Mouse (Mus musculus) common myeloid progenitor, adult 5-6 weeks (primary cell): Measurements from ENCODE around the gene Zfp318. TPM values are rescaled to one million over a fixed set of nuclear protein-coding genes. Genes with fewer than 3 reads are reported as not detected.

Source experiments
- ATAC-seq: replicated peaks from 2 replicates; pipeline ENCODE4 v1.8.0; 2016; ENCODE audit warnings: low read depth, mild to moderate bottlenecking, moderate TSS enrichment, inconsistent platforms; ENCODE audit not compliant: poor library complexity, severe bottlenecking
- total RNA-seq: library from RNA; stranded (forward); fragments of 200-1000, 187-1606 nt; gene quantifications from 2 replicates; pipeline ENCODE4 v1.2.3, GENCODE M21; 2017

The Zfp318 gene
- total RNA-seq, 1 experiment from 2014 or later: 19.5 TPM

- ATAC-seq: no peak
Observed at GRCm38 (mm10) chr17:46444839-46445579, 61.5 kb downstream of the Zfp318 start.

DNA sequence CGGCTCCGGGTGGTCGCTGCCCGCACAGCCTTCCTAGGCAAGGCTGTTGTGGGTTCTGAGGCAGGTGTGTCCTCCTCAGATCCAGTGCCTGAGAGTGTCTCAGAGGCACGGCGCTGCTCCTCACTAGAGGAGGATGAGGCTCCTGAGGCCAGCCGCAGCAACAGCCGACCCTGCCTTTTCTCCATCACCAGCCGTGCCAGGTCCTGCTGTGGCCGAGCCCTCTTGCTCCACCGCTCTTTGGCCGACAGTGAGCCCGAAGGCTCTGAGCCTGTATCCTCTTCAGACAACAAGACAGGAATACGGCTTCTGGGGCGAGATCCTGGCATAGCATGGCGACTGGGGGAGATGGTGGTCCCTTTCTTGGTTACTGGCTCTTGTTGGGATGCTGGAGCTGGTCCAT, 62.7 kb downstream of the Zfp318 start:
- no peak for ATAC-seq

- no peak for ATAC-seq
Observed at GRCm38 (mm10) chr17:46452683-46453082, 69.2 kb downstream of the Zfp318 start.

DNA sequence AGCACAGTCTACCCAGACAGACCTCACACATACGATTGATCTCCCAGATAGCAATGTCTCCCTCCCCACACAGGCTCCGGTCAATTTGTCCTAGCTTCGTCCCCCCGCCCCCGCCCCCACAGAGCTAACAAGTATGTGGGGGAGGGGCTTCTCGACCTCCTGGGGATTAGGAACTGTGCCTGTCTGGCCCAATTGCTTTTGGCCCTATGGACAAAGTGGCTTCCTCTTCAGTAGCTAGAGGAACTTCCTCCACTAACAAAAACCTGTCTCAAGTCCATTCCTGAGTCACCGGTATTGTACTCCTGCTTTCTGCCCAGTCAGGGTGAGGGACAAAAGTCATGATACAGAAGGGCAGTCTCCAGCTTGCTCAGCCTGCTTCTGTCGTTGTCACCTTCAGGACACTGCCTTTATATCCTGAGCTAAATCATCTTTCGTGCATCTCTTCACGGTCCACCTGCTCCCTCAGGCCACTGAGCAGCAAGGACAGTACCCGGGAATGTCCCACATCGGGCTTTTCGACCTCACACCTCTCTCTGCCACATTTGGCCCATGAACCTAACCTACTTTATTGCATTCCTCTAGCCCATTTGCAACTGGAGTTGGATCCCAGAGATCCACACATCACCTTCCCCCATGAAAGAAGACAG, 69.9 kb downstream of the Zfp318 start:
- 0 out of 2 replicates have a peak, but pooled peaks have one; percentile 12 for ATAC-seq

DNA sequence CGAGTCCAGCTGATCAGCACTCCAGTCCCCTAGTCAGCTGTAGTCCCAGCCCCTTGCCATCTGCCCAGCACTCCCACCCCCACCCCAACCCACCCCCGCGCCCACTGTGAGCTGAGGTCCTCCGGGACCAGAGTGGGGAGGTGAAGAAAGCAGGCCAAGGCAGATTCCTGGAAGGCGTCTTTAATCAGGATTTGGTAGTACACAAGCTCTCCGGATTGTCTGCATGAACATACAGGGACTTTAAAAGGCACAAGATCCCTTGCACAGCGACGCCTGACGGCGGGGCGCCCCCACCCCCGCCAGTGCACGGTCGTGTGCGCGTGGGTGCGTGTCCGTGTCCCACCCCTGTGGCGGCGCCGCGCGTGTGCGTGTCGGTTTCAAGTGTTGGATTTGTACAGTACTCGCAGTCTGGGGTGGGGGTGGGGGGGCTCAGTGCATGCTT, 70.5 kb downstream of the Zfp318 start:
- no peak for ATAC-seq

GRCm38 (mm10) chr17:46454539-46454938, 71.0 kb downstream of the Zfp318 start:
- no peak for ATAC-seq

GRCm38 (mm10) chr17:46455110-46455691, 71.7 kb downstream of the Zfp318 start:
- no peak for ATAC-seq

- ATAC-seq: no peak; the same call in 1 of the 2 replicates
Observed at GRCm38 (mm10) chr17:46457791-46458190, 74.3 kb downstream of the Zfp318 start.

DNA sequence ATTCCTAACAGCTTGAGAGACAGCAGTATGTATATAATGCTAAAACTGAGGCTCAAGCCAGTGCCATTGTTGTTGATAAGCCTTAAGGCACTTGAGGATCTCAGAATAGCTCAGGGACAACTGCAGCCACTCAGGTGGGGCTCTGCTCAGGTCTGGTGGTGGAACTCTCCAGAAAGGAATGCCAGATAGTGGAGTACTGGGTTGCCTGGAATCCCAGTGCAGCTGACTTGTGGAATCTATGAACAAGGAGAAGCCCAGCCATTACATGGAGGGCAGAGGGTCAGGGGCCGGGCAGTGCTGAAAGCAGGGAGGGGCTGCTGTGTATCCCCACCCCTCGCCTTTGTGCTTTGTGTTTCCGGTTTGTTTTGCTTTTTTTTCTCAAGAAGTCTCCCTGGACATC, 74.9 kb downstream of the Zfp318 start:
- no peak for ATAC-seq

GRCm38 (mm10) chr17:46460673-46461072, 77.1 kb downstream of the Zfp318 start:
- ATAC-seq: peak; percentile 53

DNA sequence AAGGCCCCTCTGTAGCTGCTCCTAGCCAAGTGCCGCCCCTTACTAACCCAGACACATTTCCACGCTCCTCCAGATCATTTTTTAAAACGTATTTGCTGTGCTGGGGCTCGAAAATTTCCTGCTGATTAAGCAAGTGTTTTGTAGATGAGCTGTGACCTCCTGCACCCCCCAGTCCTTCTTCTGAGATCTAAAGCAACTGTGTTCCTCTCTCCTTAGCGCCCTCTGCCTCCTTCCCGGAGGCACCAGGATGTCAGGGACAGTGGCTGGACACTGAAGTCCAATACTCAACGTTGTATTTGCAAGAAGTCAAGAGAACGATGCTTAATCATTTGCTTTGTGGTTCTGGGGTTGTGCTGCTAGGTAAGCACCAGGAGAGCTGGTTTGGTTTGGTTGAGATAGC, 77.8 kb downstream of the Zfp318 start:
- no peak for ATAC-seq

DNA sequence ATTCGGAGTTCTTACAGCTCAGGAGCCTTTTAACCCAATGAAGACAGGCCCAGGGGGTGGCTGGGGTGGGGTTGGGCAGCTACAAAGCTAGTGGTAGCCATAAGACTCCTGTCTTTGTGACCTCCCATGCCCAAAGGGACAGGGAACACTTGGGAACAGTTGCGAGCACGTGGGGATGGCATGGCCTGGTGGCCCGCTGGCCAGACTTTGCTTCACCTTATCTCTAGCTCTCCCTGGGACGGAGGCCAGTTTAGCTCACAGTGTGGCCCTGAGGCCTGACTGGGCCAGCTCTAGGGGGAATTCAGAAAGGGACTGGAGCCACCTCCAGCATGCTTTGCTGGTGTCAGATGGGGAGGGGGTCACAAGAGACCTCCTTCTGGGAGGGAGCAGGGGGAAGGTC, 78.7 kb downstream of the Zfp318 start:
- no peak for ATAC-seq

DNA sequence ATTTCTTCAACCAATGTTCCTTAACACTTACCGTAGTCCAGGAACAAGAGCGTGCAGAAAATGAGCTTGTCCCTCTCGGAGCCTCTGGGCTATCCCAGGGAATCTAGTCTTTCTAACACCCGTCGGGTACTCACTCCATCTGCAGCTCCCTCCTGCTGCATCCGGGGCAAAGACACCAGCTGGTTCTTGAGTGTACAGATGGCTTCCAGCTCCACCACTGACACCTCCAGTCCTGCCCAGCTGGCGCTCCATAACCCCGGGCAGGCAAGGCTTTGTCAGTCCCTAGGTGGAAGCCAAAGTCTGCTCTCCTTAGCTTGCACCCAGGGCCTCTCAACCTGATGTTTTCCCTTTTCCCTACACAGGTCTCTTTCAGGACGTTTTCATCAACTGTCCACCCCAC, 84.3 kb downstream of the Zfp318 start:
- no peak for ATAC-seq

Other genes starting within 250 kb of the Zfp318 start
- 1.3 TPM in 1 of 2 replicates, not detected in the other for gene Rsph9, start 239.5 kb upstream of the Zfp318 start, total RNA-seq
- 3.8 and 12.1 TPM in 2 replicates for gene Mad2l1bp, start 230.2 kb upstream of the Zfp318 start, total RNA-seq
- 26.1 and 31.0 TPM in 2 replicates for gene Gtpbp2, start 222.7 kb upstream of the Zfp318 start, total RNA-seq
- 19.1 and 27.4 TPM in 2 replicates for gene Polh, start 181.1 kb upstream of the Zfp318 start, total RNA-seq
- gene Xpo5, start 180.9 kb upstream of the Zfp318 start, total RNA-seq: 60.6 and 67.8 TPM in 2 replicates
- 50.0 and 55.6 TPM in 2 replicates for gene Polr1c, start 135.7 kb upstream of the Zfp318 start, total RNA-seq
- gene Yipf3, start 135.7 kb upstream of the Zfp318 start, total RNA-seq: 26.5 and 32.6 TPM in 2 replicates
- not detected in 2 replicates for gene Lrrc73, start 130.2 kb upstream of the Zfp318 start, total RNA-seq
- gene Tjap1, start 100.7 kb upstream of the Zfp318 start, total RNA-seq: 11.3 and 14.6 TPM in 2 replicates
- 0.23 TPM in 1 of 2 replicates, not detected in the other for gene Dlk2, start 86.3 kb upstream of the Zfp318 start, total RNA-seq
- gene Abcc10, start 55.4 kb upstream of the Zfp318 start, total RNA-seq: 0.63 and 5.3 TPM in 2 replicates
- not detected in 2 replicates for gene Crip3, start 45.2 kb downstream of the Zfp318 start, total RNA-seq
- gene Slc22a7, start 54.7 kb downstream of the Zfp318 start, total RNA-seq: not detected in 2 replicates
- gene Ttbk1, start 103.9 kb downstream of the Zfp318 start, total RNA-seq: not detected in 2 replicates
- gene Dnph1, start 113.0 kb downstream of the Zfp318 start, total RNA-seq: 13.3 and 14.5 TPM in 2 replicates
- 17.3 and 21.2 TPM in 2 replicates for gene Cul9, start 162.7 kb downstream of the Zfp318 start, total RNA-seq
- gene Srf, start 172.4 kb downstream of the Zfp318 start, total RNA-seq: 32.5 and 35.4 TPM in 2 replicates
- 5.7 and 6.7 TPM in 2 replicates for gene Ptk7, start 245.8 kb downstream of the Zfp318 start, total RNA-seq